Mouse (Mus musculus): Measurements from ENCODE around the gene Iqgap2. TPM values are rescaled to one million over a fixed set of nuclear protein-coding genes. Genes with fewer than 3 reads are reported as not detected.

The Iqgap2 gene
- total and polyA plus RNA-seq, 3 experiments = 0.08 to 0.14 (median 0.11) TPM

GRCm38 (mm10) chr13:95747541-95747940 is 144.2 kb downstream of the Iqgap2 start:
- in situ Hi-C loops (cut with MboI; ENCODE audit: low pct_ligation_motif_present, low pct_unique_long_range_greater_than_20kb, low sequenced_read_pairs) = no loop called here
- H3K36me3 ChIP-seq (replicated peaks in 1 of 2; ENCODE audit: control insufficient read depth in 1 of 2, insufficient read depth in 1 of 2, low read length in 1 of 2) = no peaks in the 10 kb centered on the region
- no peaks in the 10 kb centered on the region for H3K9me3 ChIP-seq (replicated peaks; ENCODE audit: low read length)
- dilution Hi-C loops (cut with MboI; ENCODE audit: extremely low pct_ligation_motif_present, extremely low pct_unique_long_range_greater_than_20kb, low sequenced_read_pairs) = no loop called here
- H3K4me3 ChIP-seq (replicated peaks in 1 of 3; ENCODE audit: low read depth in 2 of 3, low read length in 2 of 3, poor library complexity in 1 of 3) = no peak overlapping the region
- no peak for DNase-seq (ENCODE audit: extremely low read depth)
- peaks cover 2 to 8% of the 10 kb centered on the region in 2 experiments; a peak in 3 of 4 replicates for H3K4me1 ChIP-seq (ENCODE audit: control insufficient read depth in 1 of 2, insufficient read depth in 2 of 2)
- no peak overlapping the region for H3K9ac ChIP-seq (ENCODE audit: insufficient read depth, low read depth)
- no peaks in the 10 kb centered on the region for H3K79me2 ChIP-seq (replicated peaks; ENCODE audit: control insufficient read depth, extremely low read depth, insufficient read depth, poor library complexity, severe bottlenecking)
- peaks cover 2% of the 10 kb centered on the region for H3K27me3 ChIP-seq (replicated peaks)
- no peak overlapping the region for H3K27ac ChIP-seq (ENCODE audit: insufficient read depth, low read depth)
- H3K4me2 ChIP-seq (ENCODE audit: insufficient read depth, low read depth, poor library complexity, severe bottlenecking) = no peak overlapping the region
- no peak for TF ChIP-seq TCF12 (IDR thresholded peaks at IDR 0.05; ENCODE audit: low read depth, low read length)
- no peak for TF ChIP-seq PAX5 (IDR thresholded peaks at IDR 0.05; ENCODE audit: low read length)
- no peak for TF ChIP-seq ZKSCAN1 (IDR thresholded peaks at IDR 0.05; ENCODE audit: borderline replicate concordance, low read depth, low read length)

GRCm38 (mm10) chr13:95747101-95747500 is 144.6 kb downstream of the Iqgap2 start:
- Histone ChIP-seq H3K9ac (ENCODE audit: insufficient read depth, low read depth) (no peak overlapping the region), H3K36me3 (replicated peaks in 1 of 2; ENCODE audit: control insufficient read depth in 1 of 2, insufficient read depth in 1 of 2, low read length in 1 of 2) (no peaks in the 10 kb centered on the region), H3K27me3 (replicated peaks) (peaks cover 2% of the 10 kb centered on the region), H3K4me1 (ENCODE audit: control insufficient read depth in 1 of 2, insufficient read depth in 2 of 2) (peaks cover 1 to 4% of the 10 kb centered on the region in 2 experiments; a peak in 2 of 4 replicates), H3K27ac (ENCODE audit: insufficient read depth, low read depth) (no peak overlapping the region), H3K9me3 (replicated peaks; ENCODE audit: low read length) (no peaks in the 10 kb centered on the region), H3K4me3 (replicated peaks in 1 of 3; ENCODE audit: low read depth in 2 of 3, low read length in 2 of 3, poor library complexity in 1 of 3) (no peak overlapping the region), H3K79me2 (replicated peaks; ENCODE audit: control insufficient read depth, extremely low read depth, insufficient read depth, poor library complexity, severe bottlenecking) (no peaks in the 10 kb centered on the region), H3K4me2 (ENCODE audit: insufficient read depth, low read depth, poor library complexity, severe bottlenecking) (no peak overlapping the region)
- no peak for DNase-seq (ENCODE audit: extremely low read depth)
- TF ChIP-seq E2F4 (IDR thresholded peaks at IDR 0.05; ENCODE audit: insufficient replicate concordance, low read depth, low read length) (no peak), NELFE (IDR thresholded peaks at IDR 0.05; ENCODE audit: low read depth, low read length) (no peak), PAX5 (IDR thresholded peaks at IDR 0.05; ENCODE audit: low read length) (no peak), KAT2A (IDR thresholded peaks at IDR 0.05; ENCODE audit: insufficient replicate concordance, low read length) (no peak), POLR2A (IDR thresholded peaks at IDR 0.05; ENCODE audit: low read depth, low read length) (no peak), HCFC1 (IDR thresholded peaks at IDR 0.05; ENCODE audit: low read depth, low read length) (no peak), CHD1 (IDR thresholded peaks at IDR 0.05; ENCODE audit: low read depth, low read length) (no peak), TCF12 (IDR thresholded peaks at IDR 0.05; ENCODE audit: low read depth, low read length) (no peak), GABPA (IDR thresholded peaks at IDR 0.05; ENCODE audit: insufficient replicate concordance, low read depth, low read length) (no peak), MEF2A (IDR thresholded peaks at IDR 0.05; ENCODE audit: borderline replicate concordance, low read depth, low read length) (no peak), MAX (IDR thresholded peaks at IDR 0.05; ENCODE audit: low read length) (no peak), ZNF384 (IDR thresholded peaks at IDR 0.05; ENCODE audit: low read depth, low read length) (no peak), ZKSCAN1 (IDR thresholded peaks at IDR 0.05; ENCODE audit: borderline replicate concordance, low read depth, low read length) (no peak), POLR2AphosphoS2 (IDR thresholded peaks at IDR 0.05; ENCODE audit: low read depth, low read length) (no peak), BHLHE40 (IDR thresholded peaks at IDR 0.05; ENCODE audit: low read depth, low read length) (no peak), USF1 (IDR thresholded peaks at IDR 0.05; ENCODE audit: low read depth, low read length) (no peak), EP300 (IDR thresholded peaks at IDR 0.05; ENCODE audit: low read length) (no peak), ZC3H11A (IDR thresholded peaks at IDR 0.05; ENCODE audit: low read depth, low read length) (no peak)
- dilution Hi-C loops (cut with MboI; ENCODE audit: extremely low pct_ligation_motif_present, extremely low pct_unique_long_range_greater_than_20kb, low sequenced_read_pairs) (no loop called here), in situ Hi-C loops (cut with MboI; ENCODE audit: low pct_ligation_motif_present, low pct_unique_long_range_greater_than_20kb, low sequenced_read_pairs) (no loop called here)
